Mouse (Mus musculus): Measurements from ENCODE around the gene Trafd1. TPM values are rescaled to one million over a fixed set of nuclear protein-coding genes. Genes with fewer than 3 reads are reported as not detected.

Gene Trafd1
- polyA plus RNA-seq, 1 experiment from 2014 or later: 75.5 TPM

DNA sequence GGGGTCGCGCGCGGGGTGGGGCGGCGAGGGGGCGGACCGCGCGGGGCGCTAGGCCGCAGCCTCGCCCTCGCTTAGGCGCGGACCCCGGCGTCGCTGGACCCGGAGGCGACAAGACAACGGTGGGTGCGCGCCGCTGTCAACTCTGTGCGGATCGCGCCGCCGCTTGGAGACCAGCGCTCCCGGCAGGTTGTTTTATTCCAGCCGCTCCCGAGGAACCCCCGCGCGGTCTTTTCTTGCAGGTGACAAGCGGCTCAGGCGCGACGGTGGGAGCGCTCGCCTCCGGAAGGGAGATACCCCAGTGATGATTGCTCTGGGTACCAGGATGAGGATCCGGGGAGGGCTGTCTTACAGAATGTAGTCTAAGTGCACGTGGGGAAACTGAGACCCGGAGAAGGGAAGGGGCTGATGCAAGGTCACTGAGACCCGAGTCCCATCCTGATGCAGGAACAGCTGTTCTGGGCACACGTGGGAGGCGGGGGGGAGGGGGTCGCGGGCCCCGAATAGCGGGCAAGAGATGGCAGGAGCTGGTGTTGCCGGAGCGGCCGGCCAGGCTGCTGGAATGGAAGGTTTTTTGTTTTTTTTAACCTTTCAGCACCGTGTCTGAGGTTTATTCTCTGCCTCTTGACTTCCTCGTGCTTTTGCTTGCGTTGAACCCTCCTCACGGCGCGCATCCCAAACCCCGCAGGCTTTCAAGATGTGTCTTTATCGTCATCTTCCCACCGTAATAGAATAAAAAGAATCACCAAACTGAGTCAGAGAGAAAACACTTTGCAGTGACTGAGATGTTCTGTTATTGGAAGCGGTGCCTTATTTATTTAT, 12.9 kb upstream of the Trafd1 start:
- H3K4me2 ChIP-seq: peak overlapping the region; percentile 92
- no peak; the same call in 1 of the 2 replicates for ATAC-seq (ENCODE audit: insufficient number of reproducible peaks, insufficient read depth, low FRiP score, low TSS enrichment, low read depth)
- WGBS: 1% methylated on average over 67 of the region's 67 CpGs
- H3K36me3 ChIP-seq: peaks cover 24% of the 10 kb centered on the region; the same call in 1 of the 2 replicates
- no peaks in the 10 kb centered on the region for H3K27me3 ChIP-seq
- peak overlapping the region; percentile 67 for H3K27ac ChIP-seq
- H3K9me3 ChIP-seq: no peaks in the 10 kb centered on the region
- peak overlapping the region; percentile 95 for H3K4me3 ChIP-seq (replicated peaks)
- H3K4me1 ChIP-seq (replicated peaks): peaks cover 11% of the 10 kb centered on the region; the same call in 1 of the 2 replicates
- peak overlapping the region; percentile 79 for H3K9ac ChIP-seq (replicated peaks)

DNA sequence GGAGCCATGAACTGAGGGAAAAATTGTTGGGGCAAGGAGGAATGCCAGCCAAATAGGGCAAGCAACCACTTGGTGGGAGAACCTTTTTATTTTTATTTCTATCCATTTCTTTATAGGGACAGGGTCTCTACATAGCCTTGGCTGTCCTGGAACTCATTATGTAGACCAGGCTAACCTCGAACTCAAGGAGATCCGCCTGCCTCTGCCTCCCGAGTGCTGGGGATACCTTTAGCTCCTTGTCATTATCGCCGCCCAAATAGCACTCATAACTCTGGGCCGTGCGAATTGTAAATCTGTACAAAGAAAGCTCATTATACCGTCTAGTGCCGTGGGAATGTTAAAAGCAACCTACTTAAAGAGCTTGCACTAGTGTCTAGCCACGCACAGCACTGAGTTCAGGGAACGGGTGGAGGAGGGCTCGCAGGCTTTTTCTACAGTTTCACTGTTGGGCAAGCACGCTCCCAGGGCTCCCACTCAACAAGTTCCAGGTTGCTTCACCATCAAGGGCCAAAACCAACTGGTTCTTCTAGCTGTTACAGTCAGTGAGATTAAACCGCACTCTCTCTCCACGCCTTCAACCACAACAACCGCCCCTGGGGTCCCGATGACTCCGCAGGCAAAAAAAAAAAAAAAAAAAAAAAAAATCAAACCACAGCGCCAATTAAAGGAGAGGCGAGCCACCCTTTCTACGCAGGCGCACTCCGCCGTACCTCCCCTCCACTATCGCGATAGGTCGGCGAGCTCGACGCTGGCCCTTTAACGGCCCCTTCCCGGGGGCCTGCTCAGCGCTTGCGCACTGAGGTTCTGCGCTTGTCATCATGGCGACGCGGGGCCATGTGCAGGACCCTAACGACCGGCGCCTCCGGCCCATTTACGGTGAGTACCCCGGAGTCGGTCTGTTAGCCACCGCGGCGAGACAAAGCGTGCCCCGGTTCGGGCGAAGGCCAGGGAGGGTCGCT, 12.0 kb upstream of the Trafd1 start, which contains the start of gene Naa25:
Gene Naa25 (plus strand): TSS at position 750 of the 959 bp plus-strand sequence.
- Histone ChIP-seq H3K4me1 (replicated peaks) (peaks cover 11% of the 10 kb centered on the region; the same call in 1 of the 2 replicates), H3K4me2 (peak within 1 kb of the TSS; percentile 92), H3K4me3 (replicated peaks) (peak within 1 kb of the TSS; percentile 95), H3K9me3 (no peaks in the 10 kb centered on the region), H3K27ac (peak within 1 kb of the TSS; percentile 89), H3K27me3 (no peaks in the 10 kb centered on the region), H3K36me3 (peaks cover 19% of the 10 kb centered on the region; the same call in 1 of the 2 replicates), H3K9ac (replicated peaks) (peak within 1 kb of the TSS; percentile 79)
- ATAC-seq (ENCODE audit: insufficient number of reproducible peaks, insufficient read depth, low FRiP score, low TSS enrichment, low read depth): peak; percentile 91
- WGBS: 11% methylated on average over 53 of the region's 53 CpGs

DNA sequence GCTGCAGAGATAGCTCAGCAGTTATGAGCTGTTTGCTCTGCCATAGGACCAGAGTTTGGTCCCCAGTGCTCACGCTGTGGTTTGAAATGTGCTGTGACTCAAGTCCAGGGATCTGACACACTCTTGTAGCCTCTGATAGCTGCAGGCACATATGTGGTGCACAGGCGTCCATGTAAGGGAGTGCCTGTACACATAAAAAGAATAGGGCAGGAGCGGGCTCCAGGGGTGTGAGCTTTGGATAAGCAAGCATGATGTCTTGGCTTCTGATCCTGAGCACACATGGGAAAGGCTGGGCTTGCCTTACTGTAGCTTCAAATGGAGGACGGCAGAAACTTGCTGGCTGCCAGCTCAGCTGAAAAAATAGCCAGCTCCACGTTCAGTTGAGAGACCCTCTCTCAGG, 10.2 kb upstream of the Trafd1 start:
- H3K4me3 ChIP-seq (replicated peaks): no peak overlapping the region
- H3K9ac ChIP-seq (replicated peaks): no peak overlapping the region
- H3K27me3 ChIP-seq: no peaks in the 10 kb centered on the region
- H3K4me2 ChIP-seq: no peak overlapping the region
- ATAC-seq (ENCODE audit: insufficient number of reproducible peaks, insufficient read depth, low FRiP score, low TSS enrichment, low read depth): no peak
- no peaks in the 10 kb centered on the region for H3K9me3 ChIP-seq
- peaks cover 11% of the 10 kb centered on the region; the same call in 1 of the 2 replicates for H3K4me1 ChIP-seq (replicated peaks)
- 75% methylated on average over 5 of the region's 5 CpGs for WGBS
- H3K36me3 ChIP-seq: peaks cover 4% of the 10 kb centered on the region; the same call in 1 of the 2 replicates
- H3K27ac ChIP-seq: no peak overlapping the region

- H3K4me3 ChIP-seq (replicated peaks): no peak overlapping the region
- no peaks in the 10 kb centered on the region for H3K36me3 ChIP-seq
- H3K4me2 ChIP-seq: no peak overlapping the region
- no peak for ATAC-seq (ENCODE audit: insufficient number of reproducible peaks, insufficient read depth, low FRiP score, low TSS enrichment, low read depth)
- no peak overlapping the region for H3K9ac ChIP-seq (replicated peaks)
- H3K27me3 ChIP-seq: no peaks in the 10 kb centered on the region
- no peaks in the 10 kb centered on the region for H3K4me1 ChIP-seq (replicated peaks)
- no peak overlapping the region for H3K27ac ChIP-seq
- 82% methylated on average over 3 of the region's 3 CpGs for WGBS
- H3K9me3 ChIP-seq: no peaks in the 10 kb centered on the region
Observed at GRCm38 (mm10) chr5:121393402-121393801, 8.0 kb upstream of the Trafd1 start.

GRCm38 (mm10) chr5:121392667-121393380, 7.4 kb upstream of the Trafd1 start:
- Histone ChIP-seq H3K4me2 (no peak overlapping the region), H3K9ac (replicated peaks) (no peak overlapping the region), H3K36me3 (no peaks in the 10 kb centered on the region), H3K4me1 (replicated peaks) (no peaks in the 10 kb centered on the region), H3K4me3 (replicated peaks) (no peak overlapping the region), H3K27ac (no peak overlapping the region), H3K27me3 (no peaks in the 10 kb centered on the region), H3K9me3 (no peaks in the 10 kb centered on the region)
- WGBS: 58% methylated on average over 16 of the region's 16 CpGs
- ATAC-seq (ENCODE audit: insufficient number of reproducible peaks, insufficient read depth, low FRiP score, low TSS enrichment, low read depth): no peak

- H3K9ac ChIP-seq (replicated peaks): no peak overlapping the region
- H3K9me3 ChIP-seq: no peaks in the 10 kb centered on the region
- no peaks in the 10 kb centered on the region for H3K4me1 ChIP-seq (replicated peaks)
- no peak overlapping the region for H3K4me2 ChIP-seq
- peaks cover 8% of the 10 kb centered on the region for H3K27me3 ChIP-seq
- no peaks in the 10 kb centered on the region for H3K36me3 ChIP-seq
- no peak for ATAC-seq (ENCODE audit: insufficient number of reproducible peaks, insufficient read depth, low FRiP score, low TSS enrichment, low read depth)
- H3K4me3 ChIP-seq (replicated peaks): no peak overlapping the region
- H3K27ac ChIP-seq: no peak overlapping the region
Observed at GRCm38 (mm10) chr5:121389691-121390090, 4.3 kb upstream of the Trafd1 start.

- H3K9ac ChIP-seq (replicated peaks): no peak overlapping the region
- no peak overlapping the region for H3K4me3 ChIP-seq (replicated peaks)
- peaks cover 8% of the 10 kb centered on the region for H3K27me3 ChIP-seq
- ATAC-seq (ENCODE audit: insufficient number of reproducible peaks, insufficient read depth, low FRiP score, low TSS enrichment, low read depth): no peak
- 81% methylated on average over 7 of the region's 7 CpGs for WGBS
- no peak overlapping the region for H3K27ac ChIP-seq
- no peaks in the 10 kb centered on the region for H3K9me3 ChIP-seq
- no peak overlapping the region for H3K4me2 ChIP-seq
- no peaks in the 10 kb centered on the region for H3K36me3 ChIP-seq
- peaks cover 5% of the 10 kb centered on the region for H3K4me1 ChIP-seq (replicated peaks)
Observed at GRCm38 (mm10) chr5:121389106-121389505, 3.7 kb upstream of the Trafd1 start.

DNA sequence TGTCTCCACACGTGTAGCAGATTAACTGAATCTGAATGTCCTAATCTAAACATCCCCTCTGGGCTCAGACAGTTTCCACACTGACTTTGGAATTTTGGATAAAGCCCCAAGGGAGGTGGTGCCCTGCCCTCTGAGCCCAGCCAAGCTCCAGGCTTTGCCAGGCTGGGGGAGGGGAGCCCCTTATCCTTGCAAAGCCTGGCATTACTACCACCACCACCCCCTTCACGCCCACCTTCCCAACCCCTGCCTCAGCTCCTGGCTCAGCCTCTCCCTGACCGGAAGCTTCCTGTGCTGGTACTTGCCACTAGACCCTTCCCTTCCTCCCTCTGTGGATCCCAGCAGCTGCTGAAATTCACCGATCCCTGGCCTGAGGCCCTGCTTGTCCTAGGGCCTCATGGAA, 1.7 kb upstream of the Trafd1 start:
- Histone ChIP-seq H3K9me3 (no peaks in the 10 kb centered on the region), H3K36me3 (peaks cover 10% of the 10 kb centered on the region; the same call in 1 of the 2 replicates), H3K4me3 (replicated peaks) (no peak overlapping the region), H3K27ac (no peak overlapping the region), H3K9ac (replicated peaks) (no peak overlapping the region), H3K4me1 (replicated peaks) (peaks cover 11% of the 10 kb centered on the region), H3K4me2 (no peak overlapping the region), H3K27me3 (peaks cover 8% of the 10 kb centered on the region)
- WGBS: 51% methylated on average over 4 of the region's 4 CpGs
- ATAC-seq (ENCODE audit: insufficient number of reproducible peaks, insufficient read depth, low FRiP score, low TSS enrichment, low read depth): no peak

GRCm38 (mm10) chr5:121386120-121386909, 883 bp upstream of the Trafd1 start:
- Histone ChIP-seq H3K9ac (replicated peaks) (peak overlapping the region; percentile 84; the same call in 1 of the 2 replicates), H3K4me2 (peak overlapping the region; percentile 78), H3K9me3 (peaks cover 2% of the 10 kb centered on the region; the same call in 1 of the 2 replicates), H3K4me1 (replicated peaks) (peaks cover 11% of the 10 kb centered on the region), H3K27ac (no peak overlapping the region), H3K36me3 (peaks cover 19% of the 10 kb centered on the region), H3K27me3 (peaks cover 8% of the 10 kb centered on the region), H3K4me3 (replicated peaks) (peak overlapping the region; percentile 82)
- WGBS: 32% methylated on average over 22 of the region's 22 CpGs
- ATAC-seq (ENCODE audit: insufficient number of reproducible peaks, insufficient read depth, low FRiP score, low TSS enrichment, low read depth): no peak
